Mouse (Mus musculus) brain, embryonic 14.5 days (tissue): Measurements from ENCODE around the gene Melk.

Source experiments
- CTCF ChIP-seq: fragments of 200-500 bp; IDR thresholded peaks from 2 replicates; pipeline ENCODE4 v1.5.1; 2012; ENCODE audit warnings: inconsistent platforms, mild to moderate bottlenecking, moderate library complexity, borderline replicate concordance; ENCODE audit not compliant: insufficient read depth, insufficient read length; ENCODE audit errors: extremely low read depth
- POLR2A ChIP-seq: fragments of 200-500 bp; IDR thresholded peaks from 2 replicates; pipeline ENCODE4 v1.6.1; 2012; ENCODE audit warnings: mild to moderate bottlenecking, inconsistent platforms, borderline replicate concordance; ENCODE audit not compliant: poor library complexity, insufficient read depth, insufficient read length, severe bottlenecking; ENCODE audit errors: extremely low read depth

DNA sequence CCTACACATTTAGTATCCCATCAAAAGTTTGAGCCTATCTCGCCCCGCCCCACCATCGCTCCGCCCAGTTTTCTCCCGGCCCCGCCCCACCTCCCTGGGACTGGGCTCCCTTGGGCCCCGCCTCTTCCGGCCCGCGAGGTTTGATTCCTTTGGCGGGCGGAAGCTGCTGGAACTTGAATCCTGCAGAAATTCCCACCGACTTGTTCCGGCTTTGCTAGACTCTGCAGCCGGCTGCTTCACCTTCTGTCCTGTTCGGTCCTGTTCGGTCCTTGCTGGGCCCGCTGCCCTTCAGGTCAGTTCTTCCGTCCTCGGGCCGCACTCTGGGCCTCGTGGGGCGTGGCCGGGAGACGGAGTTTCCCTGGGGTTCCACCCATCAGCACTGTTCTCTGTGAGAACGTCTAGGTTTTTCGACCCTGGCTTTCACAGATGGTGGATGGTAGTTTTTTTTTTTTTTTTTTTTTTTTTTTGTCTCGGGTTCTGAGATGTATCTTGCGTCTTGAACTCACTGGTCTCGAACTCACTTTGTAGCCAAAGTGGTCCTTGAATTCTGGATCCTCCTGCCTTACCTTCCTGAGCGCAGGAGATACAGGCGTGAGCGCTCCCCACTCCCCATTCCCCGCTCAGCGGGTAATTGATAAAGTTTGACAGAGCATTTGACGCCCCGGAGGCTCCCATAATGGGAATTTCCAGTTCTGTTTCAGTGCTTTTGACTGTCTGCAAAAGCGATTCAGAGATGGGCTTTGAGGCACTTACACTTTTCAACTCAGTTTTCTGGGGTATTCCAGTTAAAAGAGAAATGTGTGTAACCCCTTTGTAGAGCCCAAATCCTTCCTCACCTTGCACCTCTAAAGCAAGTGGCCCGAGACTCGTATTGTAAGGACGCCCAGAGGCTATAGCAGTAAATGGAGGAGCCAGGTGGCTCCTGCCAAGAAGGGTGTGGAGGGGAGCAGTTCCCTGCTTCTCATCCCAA, at the start of gene Melk:
- TF ChIP-seq CTCF: no peak
- TF ChIP-seq POLR2A: no peak
